Mouse (Mus musculus): Measurements from ENCODE around the gene Brwd1.
"Not testable (repeated sequence)": the region's sequence is repeated elsewhere in the genome, so short reads cannot be mapped to it uniquely, and the experiment has no call there.

Brwd1 gene

GRCm38 (mm10) chr16:96081331-96081730, 995 bp downstream of the Brwd1 start:
- DNase-seq (ENCODE audit: low read depth), result peak; percentile 89

GRCm38 (mm10) chr16:96080524-96080923, 1.8 kb downstream of the Brwd1 start:
- DNase-seq (ENCODE audit: low read depth), result no peak

- DNase-seq (ENCODE audit: low read depth), result no peak
Measured at GRCm38 (mm10) chr16:96068364-96068763, 14.0 kb downstream of the Brwd1 start.

GRCm38 (mm10) chr16:96066174-96066573, 16.2 kb downstream of the Brwd1 start:
- DNase-seq (ENCODE audit: low read depth), result no peak

GRCm38 (mm10) chr16:96064649-96065048, 17.7 kb downstream of the Brwd1 start:
- DNase-seq (ENCODE audit: low read depth), result no peak

GRCm38 (mm10) chr16:96044096-96044495, 38.2 kb downstream of the Brwd1 start:
- DNase-seq (ENCODE audit: low read depth), result peak; percentile 69

- no peak for DNase-seq (ENCODE audit: low read depth)
Measured at GRCm38 (mm10) chr16:96040691-96041090, 41.6 kb downstream of the Brwd1 start.

- DNase-seq (ENCODE audit: low read depth), result no peak
Measured at GRCm38 (mm10) chr16:96039538-96039937, 42.8 kb downstream of the Brwd1 start.

GRCm38 (mm10) chr16:96034473-96034872, 47.9 kb downstream of the Brwd1 start:
- DNase-seq (ENCODE audit: low read depth), result peak; percentile 46

GRCm38 (mm10) chr16:96032368-96033043, 49.8 kb downstream of the Brwd1 start:
- no peak for DNase-seq (ENCODE audit: low read depth)

GRCm38 (mm10) chr16:96030476-96031102, 51.7 kb downstream of the Brwd1 start:
- DNase-seq (ENCODE audit: low read depth), result peak; percentile 32

GRCm38 (mm10) chr16:96026256-96026655, 56.1 kb downstream of the Brwd1 start:
- DNase-seq (ENCODE audit: low read depth), result no peak

- DNase-seq (ENCODE audit: low read depth), result no peak
Measured at GRCm38 (mm10) chr16:96025244-96025643, 57.1 kb downstream of the Brwd1 start.

GRCm38 (mm10) chr16:96021045-96021444, 61.3 kb downstream of the Brwd1 start:
- no peak for DNase-seq (ENCODE audit: low read depth)

GRCm38 (mm10) chr16:96009124-96009523, 73.2 kb downstream of the Brwd1 start:
- not testable (repeated sequence) for DNase-seq (ENCODE audit: low read depth)

GRCm38 (mm10) chr16:96004278-96004677, 78.0 kb downstream of the Brwd1 start:
- DNase-seq (ENCODE audit: low read depth), result not testable (repeated sequence)

GRCm38 (mm10) chr16:95999291-95999690, 83.0 kb downstream of the Brwd1 start:
- no peak for DNase-seq (ENCODE audit: low read depth)

- DNase-seq (ENCODE audit: low read depth), result no peak
Measured at GRCm38 (mm10) chr16:95996156-95996555, 86.2 kb downstream of the Brwd1 start.

- DNase-seq (ENCODE audit: low read depth), result not testable (repeated sequence)
Measured at GRCm38 (mm10) chr16:95994576-95994975, 87.8 kb downstream of the Brwd1 start.

- DNase-seq (ENCODE audit: low read depth), result no peak
Measured at GRCm38 (mm10) chr16:95992596-95992995, 89.7 kb downstream of the Brwd1 start.

- DNase-seq (ENCODE audit: low read depth), result peak; percentile 63
Measured at GRCm38 (mm10) chr16:95991122-95991900, 91.0 kb downstream of the Brwd1 start.

- peak; percentile 97 for DNase-seq (ENCODE audit: low read depth)
Measured at GRCm38 (mm10) chr16:95990462-95991121, 91.7 kb downstream of the Brwd1 start, which contains the start of gene Psmg1. Gene Psmg1, minus strand, starts transcription at chr16:95990960.
